Mouse (Mus musculus) liver, postnatal 0 days (tissue): Measurements from ENCODE around the gene Gabbr2. TPM values are rescaled to one million over a fixed set of nuclear protein-coding genes. Genes with fewer than 3 reads are reported as not detected.

Source experiments
- ATAC-seq: fragments of 200-750 bp; cut with Nextera tagmentation; 2 replicates; pipeline ENCODE4 v1.8.0; 2017; ENCODE audit warnings: mild to moderate bottlenecking, moderate library complexity
- DNase-seq: peaks from one replicate; pipeline ENCODE4 v3.0.0-alpha.2; 2016
- H3K27ac ChIP-seq: fragments of 300-500 bp; sonication (generic); 2 replicates; pipeline ENCODE4 v1.5.1; 2014; ENCODE audit warnings: antibody characterized with exemption, moderate library complexity, mild to moderate bottlenecking, low read depth
- H3K27me3 ChIP-seq: fragments of 300-500 bp; sonication (generic); 2 replicates; pipeline ENCODE4 v1.6.1; 2014; ENCODE audit warnings: low read length, control low read depth, mixed read lengths; ENCODE audit not compliant: insufficient read depth
- H3K36me3 ChIP-seq: fragments of 300-500 bp; sonication (generic); replicated peaks from 2 replicates; pipeline ENCODE4 v1.6.1; 2014; ENCODE audit warnings: mild to moderate bottlenecking, control low read depth, low read length, moderate library complexity, mixed read lengths; ENCODE audit not compliant: insufficient read depth
- H3K4me1 ChIP-seq: fragments of 300-500 bp; sonication (generic); 2 replicates; pipeline ENCODE4 v1.6.1; 2014; ENCODE audit warnings: antibody characterized with exemption, mild to moderate bottlenecking, control low read depth; ENCODE audit not compliant: insufficient read depth
- H3K4me2 ChIP-seq: fragments of 300-500 bp; sonication (generic); 2 replicates; pipeline ENCODE4 v1.6.1; 2014; ENCODE audit warnings: low read depth, mild to moderate bottlenecking, low read length, moderate library complexity, mixed read lengths
- H3K4me3 ChIP-seq: fragments of 300-500 bp; sonication (generic); 2 replicates; pipeline ENCODE4 v1.5.1; 2014; ENCODE audit warnings: low read depth, low read length
- H3K9ac ChIP-seq: fragments of 300-500 bp; sonication (generic); replicated peaks from 2 replicates; pipeline ENCODE4 v1.6.1; 2014; ENCODE audit warnings: mild to moderate bottlenecking, moderate library complexity
- H3K9me3 ChIP-seq: fragments of 300-500 bp; sonication (generic); 2 replicates; pipeline ENCODE4 v1.6.1; 2016; ENCODE audit warnings: mild to moderate bottlenecking, control low read depth, low read length, mixed read lengths
- CTCF ChIP-seq: sonication (generic); IDR thresholded peaks from 2 replicates; pipeline ENCODE4 v1.5.1; 2016; ENCODE audit warnings: antibody characterized with exemption, low read depth
- EP300 ChIP-seq: IDR thresholded peaks from 2 replicates; pipeline ENCODE4 v1.6.1; 2016; ENCODE audit warnings: antibody characterized with exemption, low read depth, mild to moderate bottlenecking
- WGBS: fragments of 180-500 bp; shearing (Covaris S2); extraction: QIAGEN DNeasy Blood & Tissue Kit; methylation state at CpG from one replicate; pipeline ENCODE4 v1.1.7; 2014; ENCODE audit not compliant: insufficient replicate concordance; 5-methylcytosine and 5-hydroxymethylcytosine counted together
- polyA plus RNA-seq: library from polyadenylated mRNA; unstranded; fragments of >200 nt; fragmentation: Nextera tagmentation; extraction: Ambion mirVana; gene quantifications from 2 replicates; pipeline ENCODE4 v1.2.1, GENCODE M21; 2015

Gene Gabbr2
- polyA plus RNA-seq, 1 experiment from 2014 or later = 0.20 TPM

GRCm38 (mm10) chr4:46835064-46835463 is 156.6 kb downstream of the Gabbr2 start:
- no peak overlapping the region for H3K4me2 ChIP-seq
- no peaks in the 10 kb centered on the region for H3K4me1 ChIP-seq
- no peak for TF ChIP-seq CTCF
- no peak for TF ChIP-seq EP300
- DNase-seq (no peak), ATAC-seq (no peak)
- no peak overlapping the region for H3K9ac ChIP-seq
- H3K27ac ChIP-seq = no peak overlapping the region
- H3K4me3 ChIP-seq = no peak overlapping the region
- 93% methylated on average over 14 of the region's 14 CpGs for WGBS
- no peaks in the 10 kb centered on the region for H3K36me3 ChIP-seq
- no peaks in the 10 kb centered on the region for H3K27me3 ChIP-seq
- no peaks in the 10 kb centered on the region for H3K9me3 ChIP-seq

GRCm38 (mm10) chr4:46832834-46833544 is 158.7 kb downstream of the Gabbr2 start:
- peak; percentile 55; the same call in 1 of the 2 replicates for ATAC-seq
- H3K36me3 ChIP-seq = no peaks in the 10 kb centered on the region
- H3K27me3 ChIP-seq = no peaks in the 10 kb centered on the region
- H3K4me1 ChIP-seq = no peaks in the 10 kb centered on the region; the same call in 1 of the 2 replicates
- no peak overlapping the region; the same call in 1 of the 2 replicates for H3K4me3 ChIP-seq
- 52% methylated on average over 12 of the region's 12 CpGs for WGBS
- H3K9ac ChIP-seq = no peak overlapping the region
- DNase-seq = peak; percentile 48
- H3K9me3 ChIP-seq = no peaks in the 10 kb centered on the region
- peak overlapping the region; percentile 15; the same call in 1 of the 2 replicates for H3K4me2 ChIP-seq
- TF ChIP-seq CTCF (peak; percentile 70), EP300 (no peak)
- no peak overlapping the region for H3K27ac ChIP-seq

GRCm38 (mm10) chr4:46829656-46830055 is 162.0 kb downstream of the Gabbr2 start:
- 29% methylated on average over 2 of the region's 2 CpGs for WGBS
- no peak for TF ChIP-seq EP300
- TF ChIP-seq CTCF = no peak
- no peak for DNase-seq

GRCm38 (mm10) chr4:46828141-46828571 is 163.5 kb downstream of the Gabbr2 start:
- WGBS = 83% methylated on average over 5 of the region's 5 CpGs
- no peak overlapping the region for H3K4me3 ChIP-seq
- no peaks in the 10 kb centered on the region for H3K9me3 ChIP-seq
- H3K4me1 ChIP-seq = no peaks in the 10 kb centered on the region; the same call in 1 of the 2 replicates
- H3K9ac ChIP-seq = no peak overlapping the region
- H3K27ac ChIP-seq = no peak overlapping the region
- H3K36me3 ChIP-seq = no peaks in the 10 kb centered on the region
- TF ChIP-seq EP300 (no peak), CTCF (no peak)
- no peaks in the 10 kb centered on the region for H3K27me3 ChIP-seq
- DNase-seq (no peak), ATAC-seq (no peak)
- H3K4me2 ChIP-seq = no peak overlapping the region

More at GRCm38 (mm10) chr4:46829656-46830055, 162.0 kb downstream of the Gabbr2 start:
- no peak overlapping the region for H3K9ac ChIP-seq
- no peaks in the 10 kb centered on the region for H3K36me3 ChIP-seq
- no peaks in the 10 kb centered on the region for H3K9me3 ChIP-seq
- H3K4me3 ChIP-seq = no peak overlapping the region
- no peak overlapping the region for H3K4me2 ChIP-seq
- ATAC-seq = no peak
- no peaks in the 10 kb centered on the region; the same call in 1 of the 2 replicates for H3K4me1 ChIP-seq
- no peaks in the 10 kb centered on the region for H3K27me3 ChIP-seq
- no peak overlapping the region for H3K27ac ChIP-seq

- Histone ChIP-seq H3K9ac (no peak overlapping the region), H3K4me3 (no peak overlapping the region), H3K27me3 (no peaks in the 10 kb centered on the region), H3K4me1 (no peaks in the 10 kb centered on the region; the same call in 1 of the 2 replicates), H3K27ac (no peak overlapping the region), H3K9me3 (no peaks in the 10 kb centered on the region), H3K36me3 (no peaks in the 10 kb centered on the region), H3K4me2 (no peak overlapping the region)
- peak; percentile 33 for DNase-seq
- TF ChIP-seq CTCF = no peak
- no peak for TF ChIP-seq EP300
- peak; percentile 40; the same call in 1 of the 2 replicates for ATAC-seq
- WGBS = 59% methylated on average over 9 of the region's 9 CpGs
These were observed 164.2 kb downstream of the Gabbr2 start for GRCm38 (mm10) chr4:46827471-46827870.

- Histone ChIP-seq H3K4me2 (no peak overlapping the region), H3K36me3 (no peaks in the 10 kb centered on the region), H3K9ac (no peak overlapping the region), H3K27me3 (no peaks in the 10 kb centered on the region), H3K4me1 (no peaks in the 10 kb centered on the region; the same call in 1 of the 2 replicates), H3K9me3 (no peaks in the 10 kb centered on the region), H3K27ac (no peak overlapping the region), H3K4me3 (no peak overlapping the region)
- no peak for TF ChIP-seq CTCF
- DNase-seq (no peak), ATAC-seq (no peak)
- 78% methylated on average over 10 of the region's 10 CpGs for WGBS
These were observed 165.7 kb downstream of the Gabbr2 start for GRCm38 (mm10) chr4:46825846-46826529.
